Mouse (Mus musculus) cerebellum, adult 2 months (tissue): ENCODE measurements around the gene Hoxc9.

Experiments
- CTCF ChIP-seq: fragments of 200-500 bp; IDR thresholded peaks from 2 replicates; pipeline ENCODE4 v1.5.1; 2011; ENCODE audit warnings: low read depth, mild to moderate bottlenecking, control low read depth, low read length, moderate library complexity, borderline replicate concordance; ENCODE audit not compliant: insufficient read depth
- POLR2A ChIP-seq: fragments of 200-500 bp; IDR thresholded peaks from 2 replicates; pipeline ENCODE4 v1.6.1; 2011; ENCODE audit warnings: low read length, control low read depth, borderline replicate concordance; ENCODE audit not compliant: insufficient read depth

GRCm38 (mm10) chr15:102936279-102936972, 39.8 kb upstream of the Hoxc9 start, which contains the start of gene Hoxc12:
- TF ChIP-seq CTCF, result no peak
- no peak for TF ChIP-seq POLR2A
